Mouse (Mus musculus) forebrain, postnatal 0 days (tissue): ENCODE measurements around the gene Zfp747. TPM values are rescaled to one million over a fixed set of nuclear protein-coding genes. Genes with fewer than 3 reads are reported as not detected.
A peak's percentile ranks its signal among the peaks of the same experiment; 100 is the strongest.

Source experiments
- ATAC-seq: fragments of 200-750 bp; cut with Nextera tagmentation; 2 replicates; pipeline ENCODE4 v1.8.0; 2017; ENCODE audit warnings: mild to moderate bottlenecking, moderate library complexity
- DNase-seq: peaks from one replicate; pipeline ENCODE4 v3.0.0-alpha.2; 2015
- H3K27ac ChIP-seq: fragments of 300-500 bp; sonication (generic); 2 replicates; pipeline ENCODE4 v1.5.1; 2014; ENCODE audit warnings: low read depth, mild to moderate bottlenecking, antibody characterized with exemption, low read length, moderate library complexity, mixed read lengths
- H3K27me3 ChIP-seq: fragments of 300-500 bp; sonication (generic); 2 replicates; pipeline ENCODE4 v1.6.1; 2014; ENCODE audit warnings: mild to moderate bottlenecking, low read length, mixed read lengths; ENCODE audit not compliant: insufficient read depth
- H3K36me3 ChIP-seq: fragments of 300-500 bp; sonication (generic); 2 replicates; pipeline ENCODE4 v1.6.1; 2014; ENCODE audit warnings: mild to moderate bottlenecking, moderate library complexity; ENCODE audit not compliant: insufficient read depth
- H3K4me1 ChIP-seq: fragments of 300-500 bp; sonication (generic); 2 replicates; pipeline ENCODE4 v1.6.1; 2014; ENCODE audit warnings: antibody characterized with exemption; ENCODE audit not compliant: insufficient read depth
- H3K4me2 ChIP-seq: fragments of 300-500 bp; sonication (generic); 2 replicates; pipeline ENCODE4 v1.6.1; 2014; ENCODE audit warnings: low read depth, mild to moderate bottlenecking, moderate library complexity
- H3K4me3 ChIP-seq: fragments of 300-500 bp; sonication (generic); 2 replicates; pipeline ENCODE4 v1.5.1; 2014; ENCODE audit warnings: low read depth, low read length, mixed read lengths
- H3K9ac ChIP-seq: fragments of 300-500 bp; sonication (generic); 2 replicates; pipeline ENCODE4 v1.6.1; 2014; ENCODE audit warnings: mild to moderate bottlenecking
- H3K9me3 ChIP-seq: fragments of 300-500 bp; sonication (generic); 2 replicates; pipeline ENCODE4 v1.6.1; 2016; ENCODE audit warnings: low read length
- CTCF ChIP-seq: sonication (generic); IDR thresholded peaks from 2 replicates; pipeline ENCODE4 v1.5.1; 2016; ENCODE audit warnings: antibody characterized with exemption, control low read depth, low read depth
- WGBS: fragments of 180-500 bp; shearing (Covaris S2); extraction: QIAGEN DNeasy Blood & Tissue Kit; methylation state at CpG from one replicate; pipeline ENCODE4 v1.1.7; 2014; 5-methylcytosine and 5-hydroxymethylcytosine counted together
- polyA plus RNA-seq: library from polyadenylated mRNA; unstranded; fragments of >200 nt; fragmentation: Nextera tagmentation; extraction: Ambion mirVana; gene quantifications from 2 replicates; pipeline ENCODE4 v1.2.1, GENCODE M21; 2015
- total RNA-seq: library from RNA; depleted of rRNA; stranded (reverse); fragments of >200 nt; gene quantifications from 2 replicates; pipeline ENCODE4 v1.2.3, GENCODE M21; 2014; rRNA removed

Zfp747 gene
- total and polyA plus RNA-seq, 2 experiments from 2014 or later, result 4.7 to 9.2 TPM

DNA sequence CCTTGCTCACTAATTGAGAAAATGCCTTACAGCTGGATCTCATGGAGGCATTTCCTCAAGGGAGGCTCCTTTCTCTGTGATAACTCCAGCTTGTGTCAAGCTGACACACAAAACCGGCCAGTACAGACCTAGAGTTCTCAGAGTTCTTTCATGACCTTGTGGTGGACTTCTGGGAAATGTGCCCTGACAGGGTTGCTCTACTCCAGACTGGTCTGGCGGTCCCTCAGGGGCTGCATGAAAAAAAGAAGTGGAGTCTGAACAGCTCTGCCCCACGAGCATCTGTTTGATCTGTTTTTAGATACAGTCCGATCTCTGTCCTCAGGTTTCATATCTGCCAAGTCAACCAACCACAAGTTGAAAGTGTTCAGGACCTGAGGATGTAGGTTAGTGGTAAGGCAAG, 38.2 kb downstream of the Zfp747 start:
- WGBS, result 74% methylated on average over 4 of the region's 4 CpGs
- TF ChIP-seq CTCF, result no peak
- H3K4me1 ChIP-seq, result no peaks in the 10 kb centered on the region
- no peak overlapping the region for H3K4me2 ChIP-seq
- no peak overlapping the region for H3K9ac ChIP-seq
- no peaks in the 10 kb centered on the region for H3K9me3 ChIP-seq
- no peaks in the 10 kb centered on the region for H3K27me3 ChIP-seq
- DNase-seq (no peak), ATAC-seq (no peak)
- peaks cover 6% of the 10 kb centered on the region; the same call in 1 of the 2 replicates for H3K36me3 ChIP-seq
- no peak overlapping the region for H3K27ac ChIP-seq
- H3K4me3 ChIP-seq, result no peak overlapping the region

- H3K4me2 ChIP-seq, result no peak overlapping the region
- 91% methylated on average over 4 of the region's 4 CpGs for WGBS
These were observed 40.2 kb downstream of the Zfp747 start for GRCm38 (mm10) chr7:127335604-127336003.

DNA sequence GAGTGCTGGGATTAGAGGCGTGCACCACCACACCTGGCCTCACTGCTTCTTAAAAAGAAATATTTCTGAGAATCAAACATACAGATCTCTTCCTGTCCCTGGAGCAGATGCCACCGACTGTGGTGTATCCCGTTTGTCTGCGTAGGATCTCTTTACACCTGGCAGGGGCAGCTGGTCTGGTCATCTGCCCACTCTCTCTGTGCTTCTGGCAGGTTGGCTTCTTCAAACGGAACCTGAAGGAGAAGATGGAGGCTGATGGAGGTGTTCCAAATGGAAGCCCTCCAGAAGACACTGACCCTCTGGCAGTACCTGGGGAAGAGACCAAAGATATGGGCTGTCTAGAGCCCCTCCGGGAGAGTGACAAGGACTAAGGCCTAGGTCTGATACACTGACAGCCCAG, 42.6 kb downstream of the Zfp747 start:
- ATAC-seq, result no peak
- 83% methylated on average over 6 of the region's 6 CpGs for WGBS
- no peak for DNase-seq

More at GRCm38 (mm10) chr7:127335604-127336003, 40.2 kb downstream of the Zfp747 start:
- Histone ChIP-seq H3K9me3 (no peaks in the 10 kb centered on the region), H3K27me3 (no peaks in the 10 kb centered on the region), H3K4me3 (no peak overlapping the region), H3K4me1 (no peaks in the 10 kb centered on the region), H3K9ac (no peak overlapping the region), H3K27ac (no peak overlapping the region), H3K36me3 (no peaks in the 10 kb centered on the region)
- TF ChIP-seq CTCF, result no peak
- DNase-seq (no peak), ATAC-seq (no peak)

DNA sequence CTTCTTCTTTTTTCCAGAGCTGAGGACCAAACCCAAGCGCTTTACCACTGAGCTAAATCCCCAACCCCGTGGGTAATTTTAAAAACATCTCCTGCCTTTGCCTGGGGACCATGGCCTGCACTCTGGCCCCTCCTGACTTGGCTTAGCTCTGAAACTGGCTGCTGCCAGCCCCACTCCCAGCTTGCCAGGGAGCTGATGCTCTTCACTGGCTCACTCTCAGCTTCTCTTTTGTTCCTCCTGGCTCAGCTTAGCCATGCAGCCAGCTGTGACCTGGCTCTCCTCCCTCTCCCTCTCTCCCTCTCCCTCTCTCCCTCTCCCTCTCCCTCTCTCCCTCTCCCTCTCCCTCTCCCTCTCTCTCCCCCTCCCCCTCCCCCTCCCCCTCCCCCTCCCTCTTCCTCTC, 49.2 kb downstream of the Zfp747 start:
- Histone ChIP-seq H3K27me3 (no peaks in the 10 kb centered on the region), H3K9me3 (no peaks in the 10 kb centered on the region), H3K27ac (no peak overlapping the region), H3K4me3 (no peak overlapping the region), H3K9ac (no peak overlapping the region), H3K36me3 (no peaks in the 10 kb centered on the region), H3K4me2 (no peak overlapping the region), H3K4me1 (no peaks in the 10 kb centered on the region)
- DNase-seq (peak; percentile 71), ATAC-seq (peak; percentile 88)
- WGBS, result 49% methylated on average over 2 of the region's 2 CpGs
- no peak for TF ChIP-seq CTCF

More for the DNA sequence above, 42.6 kb downstream of the Zfp747 start:
- Histone ChIP-seq H3K4me2 (no peak overlapping the region), H3K9me3 (no peaks in the 10 kb centered on the region), H3K4me3 (no peak overlapping the region), H3K4me1 (no peaks in the 10 kb centered on the region), H3K27ac (no peak overlapping the region), H3K9ac (no peak overlapping the region), H3K36me3 (no peaks in the 10 kb centered on the region), H3K27me3 (no peaks in the 10 kb centered on the region)
- TF ChIP-seq CTCF, result no peak

DNA sequence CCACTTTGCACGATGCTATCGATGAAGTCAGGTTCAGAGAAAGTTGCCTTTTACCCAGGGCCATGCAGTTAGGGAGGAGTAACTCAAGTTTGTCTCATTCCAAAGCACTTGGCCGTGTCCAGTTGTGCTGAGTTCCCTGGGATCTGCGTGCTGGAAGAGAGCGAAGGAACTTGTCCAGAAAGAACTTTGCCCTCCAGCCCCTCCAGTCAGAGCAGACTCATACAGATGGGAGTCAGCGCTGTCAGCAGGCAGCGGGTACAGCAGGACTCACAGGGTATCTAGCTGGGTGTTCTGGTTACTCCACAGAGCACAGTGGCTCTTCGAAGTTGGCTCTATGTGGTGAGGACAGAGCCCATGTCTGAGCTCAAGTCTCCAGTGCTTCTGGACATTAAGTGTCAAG, 50.3 kb downstream of the Zfp747 start:
- Histone ChIP-seq H3K9me3 (no peaks in the 10 kb centered on the region), H3K36me3 (no peaks in the 10 kb centered on the region), H3K4me3 (no peak overlapping the region), H3K27ac (no peak overlapping the region), H3K4me2 (no peak overlapping the region), H3K9ac (no peak overlapping the region), H3K4me1 (no peaks in the 10 kb centered on the region), H3K27me3 (no peaks in the 10 kb centered on the region)
- no peak for ATAC-seq
- 88% methylated on average over 8 of the region's 8 CpGs for WGBS
- TF ChIP-seq CTCF, result no peak
- DNase-seq, result no peak

DNA sequence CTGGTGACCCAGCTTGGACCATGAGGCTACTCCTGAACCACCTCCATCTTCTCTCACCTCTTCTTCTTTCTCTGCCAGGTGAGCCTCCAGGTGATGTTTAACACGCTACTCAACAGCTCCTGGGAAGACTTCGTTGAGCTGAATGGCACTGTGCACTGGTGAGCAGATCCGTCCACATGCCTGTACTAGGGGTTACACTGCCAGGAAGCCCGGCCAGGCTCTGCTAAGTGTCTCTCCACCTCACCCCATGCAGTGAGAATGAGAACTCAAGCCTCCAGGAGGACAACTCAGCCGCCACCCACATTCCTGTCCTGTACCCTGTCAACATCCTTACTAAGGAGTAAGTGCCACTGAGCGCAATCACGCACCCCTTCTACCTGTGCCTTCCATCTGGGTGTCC, 50.9 kb downstream of the Zfp747 start:
- no peaks in the 10 kb centered on the region for H3K4me1 ChIP-seq
- H3K4me3 ChIP-seq, result no peak overlapping the region
- no peaks in the 10 kb centered on the region for H3K27me3 ChIP-seq
- 91% methylated on average over 7 of the region's 7 CpGs for WGBS
- H3K27ac ChIP-seq, result no peak overlapping the region
- ATAC-seq, result no peak
- H3K9ac ChIP-seq, result no peak overlapping the region
- no peak for DNase-seq
- no peaks in the 10 kb centered on the region for H3K9me3 ChIP-seq
- no peak for TF ChIP-seq CTCF
- H3K36me3 ChIP-seq, result no peaks in the 10 kb centered on the region
- no peak overlapping the region for H3K4me2 ChIP-seq

Other genes starting within 250 kb of the Zfp747 start
- 0.14 and 0.15 TPM in 2 replicates for gene Spn, start 238.2 kb downstream of the Zfp747 start, total RNA-seq
- 0.10 TPM in 1 of 2 replicates, not detected in the other for gene Spn, start 238.2 kb downstream of the Zfp747 start, polyA plus RNA-seq
- 89.9 and 131 TPM in 2 replicates for gene Cd2bp2, start 180.0 kb downstream of the Zfp747 start, total RNA-seq
- 55.0 and 67.5 TPM in 2 replicates for gene Cd2bp2, start 180.0 kb downstream of the Zfp747 start, polyA plus RNA-seq
- 63.8 and 68.7 TPM in 2 replicates for gene Tbc1d10b, start 167.6 kb downstream of the Zfp747 start, total RNA-seq
- gene Tbc1d10b, start 167.6 kb downstream of the Zfp747 start, polyA plus RNA-seq, result 18.1 and 24.8 TPM in 2 replicates
- gene Mylpf, start 167.2 kb downstream of the Zfp747 start, total RNA-seq, result 0.52 and 1.6 TPM in 2 replicates
- 1.8 and 3.2 TPM in 2 replicates for gene Mylpf, start 167.2 kb downstream of the Zfp747 start, polyA plus RNA-seq
- 34.3 and 46.6 TPM in 2 replicates for gene Zfp553, start 143.0 kb downstream of the Zfp747 start, total RNA-seq
- gene Zfp553, start 143.0 kb downstream of the Zfp747 start, polyA plus RNA-seq, result 29.8 and 35.9 TPM in 2 replicates
- 6.5 and 8.0 TPM in 2 replicates for gene Sept1, start 142.9 kb downstream of the Zfp747 start, total RNA-seq
- gene Sept1, start 142.9 kb downstream of the Zfp747 start, polyA plus RNA-seq, result 5.6 and 6.7 TPM in 2 replicates
- gene Zfp771, start 131.8 kb downstream of the Zfp747 start, total RNA-seq, result 65.2 and 65.7 TPM in 2 replicates
- 75.1 and 75.9 TPM in 2 replicates for gene Zfp771, start 131.8 kb downstream of the Zfp747 start, polyA plus RNA-seq
- gene Dctpp1, start 115.3 kb downstream of the Zfp747 start, total RNA-seq, result 90.8 and 122 TPM in 2 replicates
- 138 and 183 TPM in 2 replicates for gene Dctpp1, start 115.3 kb downstream of the Zfp747 start, polyA plus RNA-seq
- gene Sephs2, start 102.0 kb downstream of the Zfp747 start, total RNA-seq, result 73.0 and 78.0 TPM in 2 replicates
- 82.4 and 83.5 TPM in 2 replicates for gene Sephs2, start 102.0 kb downstream of the Zfp747 start, polyA plus RNA-seq
- gene Itgal, start 79.8 kb downstream of the Zfp747 start, total RNA-seq, result 0.62 and 0.76 TPM in 2 replicates
- gene Itgal, start 79.8 kb downstream of the Zfp747 start, polyA plus RNA-seq, result 0.56 and 0.59 TPM in 2 replicates
- 29.5 and 31.7 TPM in 2 replicates for gene Zfp768, start 30.5 kb downstream of the Zfp747 start, total RNA-seq
- 9.8 and 10.0 TPM in 2 replicates for gene Zfp768, start 30.5 kb downstream of the Zfp747 start, polyA plus RNA-seq
- gene 9130019O22Rik, start 11.1 kb upstream of the Zfp747 start, total RNA-seq, result 3.2 and 4.6 TPM in 2 replicates
- 0.89 and 1.3 TPM in 2 replicates for gene 9130019O22Rik, start 11.1 kb upstream of the Zfp747 start, polyA plus RNA-seq
- 10.2 and 13.5 TPM in 2 replicates for gene E430018J23Rik, start 17.6 kb upstream of the Zfp747 start, total RNA-seq
- gene E430018J23Rik, start 17.6 kb upstream of the Zfp747 start, polyA plus RNA-seq, result 1.7 and 2.4 TPM in 2 replicates
- gene Zfp764, start 30.8 kb upstream of the Zfp747 start, total RNA-seq, result 5.9 and 7.2 TPM in 2 replicates
- 1.7 and 3.2 TPM in 2 replicates for gene Zfp764, start 30.8 kb upstream of the Zfp747 start, polyA plus RNA-seq
- gene Zfp688, start 46.0 kb upstream of the Zfp747 start, total RNA-seq, result 18.3 and 20.8 TPM in 2 replicates
- gene Zfp688, start 46.0 kb upstream of the Zfp747 start, polyA plus RNA-seq, result 32.0 and 34.0 TPM in 2 replicates
- gene Zfp689, start 73.1 kb upstream of the Zfp747 start, total RNA-seq, result 10.0 and 11.5 TPM in 2 replicates
- 6.7 and 9.0 TPM in 2 replicates for gene Zfp689, start 73.1 kb upstream of the Zfp747 start, polyA plus RNA-seq
- 29.0 and 36.1 TPM in 2 replicates for gene Prr14, start 83.6 kb upstream of the Zfp747 start, total RNA-seq
- 27.4 and 27.9 TPM in 2 replicates for gene Prr14, start 83.6 kb upstream of the Zfp747 start, polyA plus RNA-seq
- gene Fbrs, start 103.1 kb upstream of the Zfp747 start, total RNA-seq, result 23.7 and 31.9 TPM in 2 replicates
- 6.6 and 10.6 TPM in 2 replicates for gene Fbrs, start 103.1 kb upstream of the Zfp747 start, polyA plus RNA-seq
- 29.3 and 39.9 TPM in 2 replicates for gene Srcap, start 135.9 kb upstream of the Zfp747 start, total RNA-seq
- 12.6 and 23.7 TPM in 2 replicates for gene Srcap, start 135.9 kb upstream of the Zfp747 start, polyA plus RNA-seq
- 18.1 and 28.3 TPM in 2 replicates for gene Gm42715, start 143.5 kb upstream of the Zfp747 start, total RNA-seq
- gene Gm42715, start 143.5 kb upstream of the Zfp747 start, polyA plus RNA-seq, result 6.1 and 10.3 TPM in 2 replicates
- 2.4 and 2.8 TPM in 2 replicates for gene Tmem265, start 185.3 kb upstream of the Zfp747 start, total RNA-seq
- gene Tmem265, start 185.3 kb upstream of the Zfp747 start, polyA plus RNA-seq, result 3.8 and 7.7 TPM in 2 replicates
- gene Phkg2, start 197.3 kb upstream of the Zfp747 start, total RNA-seq, result 45.7 and 62.4 TPM in 2 replicates
- 53.4 and 53.8 TPM in 2 replicates for gene Phkg2, start 197.3 kb upstream of the Zfp747 start, polyA plus RNA-seq
- gene Ccdc189, start 212.5 kb upstream of the Zfp747 start, total RNA-seq, result 9.0 and 11.0 TPM in 2 replicates
- 10.1 and 16.0 TPM in 2 replicates for gene Ccdc189, start 212.5 kb upstream of the Zfp747 start, polyA plus RNA-seq
- 49.8 and 60.1 TPM in 2 replicates for gene Rnf40, start 212.7 kb upstream of the Zfp747 start, total RNA-seq
- 34.5 and 37.8 TPM in 2 replicates for gene Rnf40, start 212.7 kb upstream of the Zfp747 start, polyA plus RNA-seq
- 27.6 and 35.7 TPM in 2 replicates for gene Zfp629, start 239.7 kb upstream of the Zfp747 start, total RNA-seq
- gene Zfp629, start 239.7 kb upstream of the Zfp747 start, polyA plus RNA-seq, result 9.6 and 10.5 TPM in 2 replicates